Mouse (Mus musculus): Measurements from ENCODE around the gene Galntl5.

- TF ChIP-seq CTCF (conservative IDR thresholded peaks at IDR 0.05; ENCODE audit: low read length) (no peak), NANOG (IDR thresholded peaks at IDR 0.05; ENCODE audit: borderline replicate concordance, low read length) (no peak)
Observed at GRCm38 (mm10) chr5:25187727-25188126, 6.5 kb downstream of the Galntl5 start.
